Mouse (Mus musculus) spleen, adult 2 months (tissue): ENCODE measurements at regions not wholly inside any gene's neighbourhood (a gene's known extent, or its start where the extent isn't known, plus 50 kb on each side); places are given as distances from the start of the nearest gene placed in this dataset.

Source experiments
- CTCF ChIP-seq: fragments of 200-500 bp; IDR thresholded peaks from 2 replicates; pipeline ENCODE4 v1.5.1; 2011; ENCODE audit warnings: mild to moderate bottlenecking, inconsistent platforms; ENCODE audit not compliant: insufficient read depth, insufficient read length, insufficient replicate concordance; ENCODE audit errors: extremely low read depth
- POLR2A ChIP-seq: fragments of 200-500 bp; IDR thresholded peaks from 2 replicates; pipeline ENCODE4 v1.6.1; 2011; ENCODE audit warnings: low read depth, low read length, inconsistent platforms

- TF ChIP-seq CTCF (no peak), POLR2A (no peak)
These were observed 58.9 kb upstream of the Smim23 start for GRCm38 (mm10) chr11:32883062-32883852.
